Mouse (Mus musculus) common myeloid progenitor, adult 5-6 weeks (primary cell): ENCODE data around the gene Rsrc2. TPM values are rescaled to one million over a fixed set of nuclear protein-coding genes. Genes with fewer than 3 reads are reported as not detected.

Source experiments
- ATAC-seq: replicated peaks from 2 replicates; pipeline ENCODE4 v1.8.0; 2016; ENCODE audit warnings: low read depth, mild to moderate bottlenecking, moderate TSS enrichment, inconsistent platforms; ENCODE audit not compliant: poor library complexity, severe bottlenecking
- total RNA-seq: library from RNA; stranded (forward); fragments of 200-1000, 187-1606 nt; gene quantifications from 2 replicates; pipeline ENCODE4 v1.2.3, GENCODE M21; 2017

The Rsrc2 gene
- total RNA-seq, 1 experiment from 2014 or later, result 308 TPM

DNA sequence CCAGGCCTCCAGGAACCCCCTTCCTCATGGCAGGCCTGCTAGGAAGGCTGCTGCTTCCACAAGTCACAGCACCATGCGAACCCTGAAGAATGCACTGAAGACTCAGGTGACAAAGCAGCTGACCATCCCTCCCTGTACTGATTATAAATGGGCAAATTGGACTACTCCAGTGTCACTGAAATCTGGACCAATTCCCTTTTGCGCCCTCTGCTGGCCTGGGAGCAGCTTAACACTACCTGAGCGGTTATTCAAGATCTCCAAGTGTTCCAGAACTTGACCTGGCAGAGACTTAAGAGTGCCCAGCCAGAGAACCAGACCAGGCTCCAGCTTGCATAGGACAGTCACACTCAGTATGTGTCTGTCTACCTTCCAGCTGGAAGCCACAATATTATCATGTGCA, 50.0 kb downstream of the Rsrc2 start:
- ATAC-seq, result peak; percentile 84

DNA sequence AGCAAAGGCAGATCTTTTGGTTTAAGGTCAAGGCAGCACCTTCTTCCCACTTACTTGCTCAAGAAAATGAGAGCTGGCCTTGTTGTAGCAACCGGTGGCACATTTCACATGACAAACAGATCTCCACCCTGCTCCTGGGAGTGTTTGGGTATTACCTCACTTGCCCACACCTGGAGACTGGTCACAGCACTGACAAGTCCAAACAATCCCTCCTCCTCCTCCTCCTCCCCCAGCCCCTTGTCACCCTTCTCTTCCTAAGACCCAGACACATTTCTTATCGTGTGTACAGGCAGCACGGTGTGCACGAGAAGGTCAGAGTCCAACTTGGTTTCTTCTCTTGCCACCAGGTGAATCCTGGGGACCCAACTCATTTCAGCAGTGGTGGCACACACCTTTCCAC, 52.3 kb downstream of the Rsrc2 start:
- no peak for ATAC-seq

DNA sequence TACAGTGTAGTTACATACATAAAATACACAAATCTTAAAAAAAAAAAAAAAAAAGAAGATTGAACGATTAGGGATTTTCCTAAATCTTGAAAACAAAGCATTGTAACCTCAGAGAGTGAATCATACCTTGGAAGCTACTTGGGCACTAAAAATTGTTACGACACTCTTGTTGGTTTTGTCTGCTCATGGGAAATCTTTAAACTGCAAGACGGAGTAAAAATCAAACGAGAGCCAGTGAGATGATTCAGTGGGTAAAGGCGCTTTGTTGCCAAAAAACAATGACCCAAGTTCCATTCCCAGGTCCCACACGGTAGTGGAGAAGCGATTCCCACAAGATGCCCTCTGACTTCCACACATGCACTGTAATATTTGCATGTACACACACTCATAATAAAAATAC, 53.0 kb downstream of the Rsrc2 start:
- no peak for ATAC-seq

DNA sequence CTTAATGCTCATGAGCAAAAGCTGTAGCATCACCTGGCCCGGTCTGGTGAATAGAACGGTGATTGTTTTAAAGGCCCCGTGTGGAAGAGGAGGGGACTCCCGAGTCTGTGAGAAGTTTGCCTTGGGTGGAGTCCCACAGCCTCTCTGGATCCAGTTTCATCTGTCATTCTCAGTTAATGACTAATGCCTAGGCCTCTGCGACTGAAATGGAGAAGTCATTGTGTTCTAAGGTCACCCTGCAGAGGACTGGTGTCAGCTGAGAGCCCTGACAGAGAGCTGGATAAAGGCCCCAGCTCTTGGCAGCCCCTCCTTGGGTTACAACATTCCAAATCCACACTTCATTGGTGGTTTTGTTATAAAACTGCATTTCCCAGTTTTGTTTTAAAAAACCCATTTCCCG, 54.7 kb downstream of the Rsrc2 start:
- no peak for ATAC-seq

DNA sequence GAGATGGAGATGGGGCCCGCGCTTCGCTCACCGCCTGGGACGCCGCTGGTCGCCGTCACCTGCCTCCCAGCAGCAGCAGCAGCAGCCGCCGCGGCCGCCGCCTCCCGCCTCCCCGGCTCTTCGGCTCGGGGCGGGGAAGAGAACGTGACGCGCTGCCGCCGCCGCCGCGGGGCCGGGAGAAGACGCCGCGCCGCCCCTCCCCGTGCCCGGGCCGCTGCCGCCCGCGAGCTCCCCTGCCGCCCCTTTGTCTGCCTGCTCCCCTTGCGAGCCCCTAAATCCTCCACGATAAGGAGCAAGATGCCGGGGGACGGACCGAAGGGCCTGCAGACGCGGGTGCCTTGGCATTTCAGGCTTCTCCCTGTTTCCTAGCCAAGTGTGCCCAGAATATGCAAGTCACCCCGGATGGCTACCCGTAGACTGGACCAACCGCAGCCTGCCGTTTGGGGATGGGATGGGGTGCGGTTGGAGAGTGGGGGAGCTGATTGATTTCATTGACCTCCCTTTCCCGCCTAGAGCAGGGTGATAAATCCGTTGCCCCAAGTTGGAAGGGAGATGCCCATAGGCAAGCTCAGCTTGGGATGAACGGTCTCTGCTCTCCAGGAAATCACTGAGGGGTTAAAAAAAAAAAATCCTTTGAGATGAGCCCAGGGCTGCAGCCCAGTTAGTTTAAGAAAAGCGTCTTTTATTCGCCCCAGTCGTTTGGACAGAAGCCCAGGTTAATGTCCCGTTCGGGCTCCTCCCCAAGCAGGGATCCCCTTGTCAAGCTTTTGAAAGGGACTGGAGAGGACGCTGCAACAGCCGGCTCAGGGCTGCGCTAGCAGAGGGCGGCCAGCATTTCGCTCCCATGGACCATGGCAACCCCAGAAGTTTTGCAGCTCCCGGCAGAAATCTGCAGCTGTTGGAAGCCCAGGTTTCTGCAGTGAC, 64.7 kb downstream of the Rsrc2 start, which contains the start of gene Clip1:
Gene Clip1, minus strand, starts transcription at position 398 of the 924 bp plus-strand sequence.
- peak; percentile 54 for ATAC-seq

DNA sequence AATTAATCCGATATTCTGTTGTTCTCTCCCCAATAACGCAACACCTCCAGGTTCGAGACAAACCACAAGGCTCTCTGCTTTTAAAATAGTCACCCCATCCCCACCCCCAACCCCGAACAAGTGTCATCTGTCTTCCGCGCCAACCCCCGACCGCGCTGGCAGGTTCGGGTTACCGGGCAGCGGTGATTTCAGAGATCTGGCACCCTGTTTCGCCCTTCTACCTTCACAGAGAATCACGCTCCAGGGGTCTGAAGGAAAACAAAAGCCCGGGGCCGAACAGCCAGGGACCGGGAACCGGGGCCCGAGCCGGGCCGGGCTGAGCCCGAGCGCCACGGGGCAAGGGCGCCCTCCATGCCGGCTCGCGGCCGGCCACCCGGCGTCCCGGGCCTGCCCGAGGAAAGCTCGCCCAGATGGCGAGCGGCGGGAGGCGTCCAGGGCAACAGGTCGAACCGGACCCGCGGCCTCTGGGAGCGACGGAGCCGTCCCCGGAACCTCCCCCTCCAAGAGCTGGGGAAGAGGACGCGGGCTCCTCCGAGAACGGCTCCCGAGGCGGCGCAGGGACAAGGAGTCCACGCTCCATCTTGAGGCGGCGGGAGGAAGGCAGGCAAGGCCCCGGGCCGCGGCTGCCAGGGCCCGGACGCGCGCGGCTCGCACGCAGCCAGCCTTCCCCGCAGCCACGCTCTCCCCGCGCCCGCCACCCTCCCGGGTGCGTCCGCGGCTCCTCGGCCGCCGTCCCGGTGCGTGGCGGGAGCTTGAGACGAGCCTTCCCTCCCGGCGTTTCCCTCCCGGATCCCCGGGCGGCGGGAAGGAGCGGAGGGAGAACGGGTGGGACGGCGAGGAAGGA, 65.6 kb downstream of the Rsrc2 start:
- ATAC-seq, result no peak; the same call in 1 of the 2 replicates

DNA sequence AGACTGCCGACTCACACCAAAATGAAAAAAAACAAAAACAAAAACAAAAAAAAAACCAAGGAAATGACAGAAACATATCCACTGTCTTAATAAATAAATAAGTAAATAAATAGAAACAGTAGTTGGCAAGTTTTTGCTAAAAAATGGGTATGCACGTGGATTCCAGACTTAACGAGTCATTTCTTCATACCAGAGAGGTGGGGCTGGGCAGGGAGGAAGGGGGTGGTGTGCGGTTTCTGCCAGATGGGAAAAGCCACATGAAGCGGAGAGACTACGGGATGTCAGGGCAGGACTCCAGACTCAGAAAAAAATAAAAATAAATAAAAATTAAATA, 66.2 kb downstream of the Rsrc2 start:
- ATAC-seq, result 0 out of 2 replicates have a peak, but pooled peaks have one; percentile 31

DNA sequence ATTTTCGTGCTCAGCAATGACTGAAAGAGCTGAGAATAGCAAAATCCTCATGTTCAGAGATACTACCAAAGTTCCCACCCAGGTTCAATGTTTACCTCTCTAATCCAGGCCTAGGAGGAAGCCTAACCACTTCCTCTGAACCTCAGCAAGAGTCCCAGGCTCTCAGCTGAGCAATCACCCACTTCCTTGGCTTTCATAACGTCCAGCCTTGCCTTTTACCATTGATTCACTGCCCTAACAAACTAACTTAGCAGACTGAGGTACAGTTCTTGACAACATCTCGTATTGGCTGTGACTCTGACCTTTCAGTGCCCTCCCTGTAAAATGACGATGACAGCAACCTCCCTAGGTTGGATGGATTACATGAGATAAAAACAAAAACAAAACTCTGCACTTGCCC, 66.8 kb downstream of the Rsrc2 start:
- ATAC-seq, result peak; percentile 51

DNA sequence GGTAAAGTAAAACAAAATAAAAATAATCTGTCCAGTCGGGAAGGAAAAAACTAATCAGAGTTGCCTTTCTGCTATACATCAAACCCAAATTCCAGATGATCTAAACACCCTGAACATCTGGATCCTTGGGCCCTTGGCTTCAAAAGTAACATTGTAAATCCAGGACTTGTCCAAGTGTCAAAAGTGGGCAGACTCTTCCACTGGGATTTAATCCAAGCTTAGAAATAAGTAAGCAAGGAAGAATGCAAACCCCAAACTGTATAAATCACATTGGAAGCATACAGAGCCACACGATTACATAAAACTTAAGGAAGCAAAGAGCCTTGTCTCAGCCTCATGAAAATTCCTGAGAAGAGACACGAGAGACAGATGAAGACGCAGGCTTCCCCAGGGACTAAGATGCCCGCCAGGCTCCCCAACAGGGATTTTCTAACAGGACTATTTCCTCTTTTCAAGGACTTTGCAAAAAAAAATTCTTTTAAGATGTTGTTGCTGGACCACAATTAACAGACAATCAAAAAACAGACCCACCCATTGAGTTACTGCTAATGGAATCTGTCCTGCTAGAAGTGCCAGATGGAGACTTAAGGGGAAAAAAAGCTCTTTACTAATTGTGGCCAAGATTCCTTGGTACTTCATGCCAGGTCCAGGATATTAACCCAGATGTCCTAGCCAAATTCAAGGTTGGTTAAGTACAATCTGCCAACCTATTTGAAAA, 69.5 kb downstream of the Rsrc2 start:
- ATAC-seq, result no peak

DNA sequence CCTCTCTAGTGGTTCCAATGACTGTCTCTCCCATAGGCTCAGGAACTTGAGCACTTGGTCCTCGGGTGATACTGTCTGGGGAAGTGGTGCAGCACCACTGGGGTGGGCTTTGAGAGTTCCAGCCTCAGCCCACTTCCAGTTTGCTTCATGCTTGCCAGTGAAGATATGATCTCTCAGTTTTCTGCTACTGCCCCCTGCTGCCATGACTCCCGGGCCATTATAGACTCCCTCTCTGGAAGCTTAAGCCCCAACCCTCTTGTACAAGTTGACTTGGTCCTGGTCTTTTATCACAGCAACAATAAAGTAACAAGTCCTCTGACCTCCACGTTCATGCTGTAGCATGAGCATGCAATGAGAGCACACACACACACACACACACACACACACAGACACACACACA, 70.1 kb downstream of the Rsrc2 start:
- peak; percentile 29; the same call in 1 of the 2 replicates for ATAC-seq

Other genes with a start within 250 kb of the Rsrc2 start
- 0.14 TPM in 1 of 2 replicates, not detected in the other for gene B3gnt4, start 239.0 kb downstream of the Rsrc2 start, total RNA-seq
- 38.3 and 60.5 TPM in 2 replicates for gene Diablo, start 225.2 kb downstream of the Rsrc2 start, total RNA-seq
- not detected in 2 replicates for gene Gm49027, start 223.9 kb downstream of the Rsrc2 start, total RNA-seq
- gene Vps33a, start 176.4 kb downstream of the Rsrc2 start, total RNA-seq, result 20.5 and 22.8 TPM in 2 replicates
- 80.8 and 105 TPM in 2 replicates for gene Clip1, start 64.8 kb downstream of the Rsrc2 start, total RNA-seq
- gene Zcchc8, start 28.3 kb downstream of the Rsrc2 start, total RNA-seq, result 79.9 and 124 TPM in 2 replicates
- gene Kntc1, start 302 bp upstream of the Rsrc2 start, total RNA-seq, result 44.2 and 59.1 TPM in 2 replicates
- gene Hcar2, start 116.1 kb upstream of the Rsrc2 start, total RNA-seq, result 3.6 and 4.3 TPM in 2 replicates
- gene Hcar1, start 130.6 kb upstream of the Rsrc2 start, total RNA-seq, result not detected in 2 replicates
- 83.5 and 117 TPM in 2 replicates for gene Denr, start 157.8 kb upstream of the Rsrc2 start, total RNA-seq
- gene Gm43518, start 178.0 kb upstream of the Rsrc2 start, total RNA-seq, result 0.63 and 2.7 TPM in 2 replicates
- 1.4 and 3.6 TPM in 2 replicates for gene Ccdc62, start 181.3 kb upstream of the Rsrc2 start, total RNA-seq
- 13.0 and 13.6 TPM in 2 replicates for gene Hip1r, start 224.2 kb upstream of the Rsrc2 start, total RNA-seq